Mouse (Mus musculus) CH12.LX (cell line): ENCODE measurements at regions not wholly inside any gene's neighbourhood (a gene's known extent, or its start where the extent isn't known, plus 50 kb on each side); places are given as distances from the start of the nearest gene placed in this dataset.

Source experiments
- DNase-seq: peaks from one replicate; pipeline ENCODE4 v3.0.0-alpha.2; 2013; ENCODE audit errors: extremely low read depth
- H3K27ac ChIP-seq: 2 replicates; pipeline ENCODE4 v1.5.1; 2012; ENCODE audit warnings: low read depth, mild to moderate bottlenecking, control low read depth, moderate library complexity; ENCODE audit not compliant: insufficient read depth
- H3K27me3 ChIP-seq: replicated peaks from 2 replicates; pipeline ENCODE3; 2012; ENCODE audit warnings: inconsistent platforms
- H3K36me3 ChIP-seq, 2 experiments: replicated peaks in 1 of 2; 2 replicates each; pipeline versions ENCODE3 to v1.6.1; 2012; ENCODE audit warnings: inconsistent platforms in 1 of 2, low read length in 1 of 2, mild to moderate bottlenecking in 1 of 2, mixed read lengths in 1 of 2, moderate library complexity in 1 of 2; ENCODE audit not compliant: control insufficient read depth in 1 of 2, insufficient read depth in 1 of 2
- H3K4me1 ChIP-seq, 2 experiments: 2 replicates each; pipeline ENCODE4 v1.6.1; 2012; ENCODE audit warnings: inconsistent platforms in 1 of 2, moderate library complexity in 1 of 2; ENCODE audit not compliant: insufficient read depth in 2 of 2, control insufficient read depth in 1 of 2
- H3K4me2 ChIP-seq: 2 replicates; pipeline ENCODE4 v1.6.1; 2012; ENCODE audit warnings: low read depth, mild to moderate bottlenecking, control low read depth; ENCODE audit not compliant: poor library complexity, insufficient read depth, severe bottlenecking
- H3K4me3 ChIP-seq, 3 experiments: fragments of 150-350 bp in 1 of 3; sonication (generic) in 1 of 3; replicated peaks in 1 of 3; 2 replicates each; pipeline versions ENCODE3 to v1.5.1; 2011 to 2012; ENCODE audit warnings: low read depth in 2 of 3, low read length in 2 of 3, mild to moderate bottlenecking in 2 of 3, moderate library complexity in 2 of 3, control low read depth in 1 of 3, improper control_type of control experiment in 1 of 3, inconsistent platforms in 1 of 3, mixed read lengths in 1 of 3; ENCODE audit not compliant: poor library complexity in 1 of 3
- H3K79me2 ChIP-seq: replicated peaks from 2 replicates; pipeline ENCODE4 v1.6.1; 2012; ENCODE audit warnings: mild to moderate bottlenecking, moderate library complexity; ENCODE audit not compliant: control insufficient read depth, poor library complexity, insufficient read depth, severe bottlenecking; ENCODE audit errors: extremely low read depth
- H3K9ac ChIP-seq: 2 replicates; pipeline ENCODE4 v1.6.1; 2012; ENCODE audit warnings: low read depth, mild to moderate bottlenecking, control low read depth, moderate library complexity; ENCODE audit not compliant: insufficient read depth
- H3K9me3 ChIP-seq: replicated peaks from 2 replicates; pipeline ENCODE3; 2012; ENCODE audit warnings: low read length, inconsistent platforms, mixed read lengths
- BHLHE40 ChIP-seq: IDR thresholded peaks from 2 replicates; pipeline ENCODE4 v1.6.1; 2011; ENCODE audit warnings: mild to moderate bottlenecking, low read depth, low read length, improper control_type of control experiment
- CHD1 ChIP-seq: IDR thresholded peaks from 2 replicates; pipeline ENCODE4 v1.6.1; 2012; ENCODE audit warnings: low read depth, low read length, improper control_type of control experiment, inconsistent platforms
- CTCF ChIP-seq, 2 experiments: IDR thresholded peaks in 1 of 2; conservative IDR thresholded peaks in 1 of 2; 2 replicates each; pipeline ENCODE4 v1.5.1; 2011 to 2012; ENCODE audit warnings: low read depth in 2 of 2, low read length in 2 of 2, improper control_type of control experiment in 1 of 2, inconsistent platforms in 1 of 2, mild to moderate bottlenecking in 1 of 2, moderate library complexity in 1 of 2
- E2F4 ChIP-seq: IDR thresholded peaks from 2 replicates; pipeline ENCODE4 v1.6.1; 2011; ENCODE audit warnings: low read depth, low read length, improper control_type of control experiment; ENCODE audit not compliant: insufficient replicate concordance
- GABPA ChIP-seq: IDR thresholded peaks from 2 replicates; pipeline ENCODE4 v1.6.1; 2012; ENCODE audit warnings: low read depth, low read length, improper control_type of control experiment, inconsistent platforms; ENCODE audit not compliant: insufficient replicate concordance
- HCFC1 ChIP-seq: IDR thresholded peaks from 2 replicates; pipeline ENCODE4 v1.6.1; 2012; ENCODE audit warnings: low read depth, mild to moderate bottlenecking, inconsistent platforms, low read length, improper control_type of control experiment
- JUN ChIP-seq: IDR thresholded peaks from 2 replicates; pipeline ENCODE4 v1.6.1; 2011; ENCODE audit warnings: low read depth, mild to moderate bottlenecking, low read length, improper control_type of control experiment, moderate library complexity; ENCODE audit not compliant: insufficient read depth
- MAFK ChIP-seq: IDR thresholded peaks from 2 replicates; pipeline ENCODE4 v1.6.1; 2011; ENCODE audit warnings: low read length, improper control_type of control experiment; ENCODE audit not compliant: insufficient replicate concordance
- MAX ChIP-seq: IDR thresholded peaks from 2 replicates; pipeline ENCODE4 v1.6.1; 2011; ENCODE audit warnings: low read length, improper control_type of control experiment
- MAZ ChIP-seq: IDR thresholded peaks from 2 replicates; pipeline ENCODE4 v1.6.1; 2012; ENCODE audit warnings: low read depth, mild to moderate bottlenecking, inconsistent platforms, low read length, improper control_type of control experiment, moderate library complexity
- MXI1 ChIP-seq: IDR thresholded peaks from 2 replicates; pipeline ENCODE4 v1.6.1; 2011; ENCODE audit warnings: mild to moderate bottlenecking, low read depth, low read length, improper control_type of control experiment
- MYC ChIP-seq: IDR thresholded peaks from 2 replicates; pipeline ENCODE4 v1.6.1; 2011; ENCODE audit warnings: low read depth, mild to moderate bottlenecking, improper control_type of control experiment, low read length
- NELFE ChIP-seq: IDR thresholded peaks from 2 replicates; pipeline ENCODE4 v1.6.1; 2011; ENCODE audit warnings: low read depth, low read length, improper control_type of control experiment
- NRF1 ChIP-seq: IDR thresholded peaks from 2 replicates; pipeline ENCODE4 v1.6.1; 2014; ENCODE audit warnings: low read depth, mild to moderate bottlenecking, inconsistent platforms, low read length, improper control_type of control experiment, moderate library complexity
- PAX5 ChIP-seq: IDR thresholded peaks from 2 replicates; pipeline ENCODE4 v1.6.1; 2012; ENCODE audit warnings: low read length, inconsistent platforms, mixed read lengths
- POLR2AphosphoS2 ChIP-seq: IDR thresholded peaks from 2 replicates; pipeline ENCODE4 v1.6.1; 2011; ENCODE audit warnings: low read depth, low read length, improper control_type of control experiment
- RAD21 ChIP-seq: IDR thresholded peaks from 2 replicates; pipeline ENCODE4 v1.6.1; 2011; ENCODE audit warnings: low read depth, mild to moderate bottlenecking, low read length, improper control_type of control experiment, moderate library complexity
- SIN3A ChIP-seq: IDR thresholded peaks from 2 replicates; pipeline ENCODE4 v1.6.1; 2012; ENCODE audit warnings: low read length, improper control_type of control experiment, inconsistent platforms
- SMC3 ChIP-seq: IDR thresholded peaks from 2 replicates; pipeline ENCODE4 v1.6.1; 2011; ENCODE audit warnings: low read depth, low read length, improper control_type of control experiment
- TBP ChIP-seq: conservative IDR thresholded peaks from 2 replicates; pipeline ENCODE4 v1.6.1; 2011; ENCODE audit warnings: low read depth, low read length, improper control_type of control experiment
- TCF12 ChIP-seq: IDR thresholded peaks from 2 replicates; pipeline ENCODE4 v1.6.1; 2014; ENCODE audit warnings: low read depth, mild to moderate bottlenecking, inconsistent platforms, low read length, improper control_type of control experiment
- UBTF ChIP-seq: IDR thresholded peaks from 2 replicates; pipeline ENCODE4 v1.6.1; 2012; ENCODE audit warnings: low read depth, mild to moderate bottlenecking, inconsistent platforms, low read length, improper control_type of control experiment, moderate library complexity
- USF1 ChIP-seq: IDR thresholded peaks from 2 replicates; pipeline ENCODE4 v1.6.1; 2014; ENCODE audit warnings: low read depth, mild to moderate bottlenecking, inconsistent platforms, low read length, improper control_type of control experiment
- ZC3H11A ChIP-seq: IDR thresholded peaks from 2 replicates; pipeline ENCODE4 v1.6.1; 2012; ENCODE audit warnings: low read depth, mild to moderate bottlenecking, inconsistent platforms, low read length, improper control_type of control experiment
- ZKSCAN1 ChIP-seq: IDR thresholded peaks from 2 replicates; pipeline ENCODE4 v1.6.1; 2012; ENCODE audit warnings: low read depth, inconsistent platforms, low read length, improper control_type of control experiment, borderline replicate concordance
- ZMIZ1 ChIP-seq: IDR thresholded peaks from 2 replicates; pipeline ENCODE4 v1.6.1; 2012; ENCODE audit warnings: low read depth, mild to moderate bottlenecking, inconsistent platforms, low read length, improper control_type of control experiment
- dilution Hi-C: fragments of 300-500 bp; cut with MboI; formaldehyde crosslinking; loops from 2 replicates; pipeline ENCODE4 v1.14.3; 2020; ENCODE audit warnings: low sequenced_read_pairs; ENCODE audit not compliant: extremely low pct_unique_long_range_greater_than_20kb, extremely low pct_ligation_motif_present
- in situ Hi-C: fragments of 300-500 bp; cut with MboI; formaldehyde crosslinking; loops from 3 replicates; pipeline ENCODE4 v1.14.3; 2019; ENCODE audit warnings: low sequenced_read_pairs, low pct_ligation_motif_present, low pct_unique_long_range_greater_than_20kb, mixed read lengths

DNA sequence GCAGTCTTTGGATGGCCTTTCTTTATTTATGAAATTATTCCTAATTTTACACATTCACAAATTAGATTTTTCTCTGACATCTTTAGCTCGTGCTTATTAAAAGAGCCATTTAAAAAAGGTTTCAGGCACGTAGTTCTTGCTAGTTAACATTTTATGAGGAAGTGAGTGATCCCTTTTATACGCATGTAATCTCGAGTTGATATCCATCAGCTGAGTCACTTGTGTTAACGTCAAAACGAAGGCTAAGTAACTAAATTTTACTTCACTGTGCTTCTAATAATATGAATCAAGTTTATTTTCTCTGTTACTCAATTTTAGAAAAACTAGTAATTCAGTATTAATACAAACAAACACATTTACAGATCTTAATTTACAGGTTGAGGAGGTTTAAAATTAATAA, 419.0 kb downstream of the Kcnj2 start:
- no peak for DNase-seq
- Histone ChIP-seq H3K4me2 (no peak overlapping the region), H3K27me3 (no peaks in the 10 kb centered on the region), H3K79me2 (no peaks in the 10 kb centered on the region)
- TF ChIP-seq HCFC1 (no peak), RAD21 (no peak)
- TF ChIP-seq, all 38 proteins: peak for 0
- no peak overlapping the region for H3K27ac ChIP-seq
- no peak overlapping the region for H3K4me3 ChIP-seq
- H3K9me3 ChIP-seq, result no peaks in the 10 kb centered on the region
- no peaks in the 10 kb centered on the region for H3K36me3 ChIP-seq
- no peaks in the 10 kb centered on the region for H3K4me1 ChIP-seq
- dilution Hi-C loops, result no loop called here
- in situ Hi-C loops, result no loop called here
- H3K9ac ChIP-seq, result no peak overlapping the region

DNA sequence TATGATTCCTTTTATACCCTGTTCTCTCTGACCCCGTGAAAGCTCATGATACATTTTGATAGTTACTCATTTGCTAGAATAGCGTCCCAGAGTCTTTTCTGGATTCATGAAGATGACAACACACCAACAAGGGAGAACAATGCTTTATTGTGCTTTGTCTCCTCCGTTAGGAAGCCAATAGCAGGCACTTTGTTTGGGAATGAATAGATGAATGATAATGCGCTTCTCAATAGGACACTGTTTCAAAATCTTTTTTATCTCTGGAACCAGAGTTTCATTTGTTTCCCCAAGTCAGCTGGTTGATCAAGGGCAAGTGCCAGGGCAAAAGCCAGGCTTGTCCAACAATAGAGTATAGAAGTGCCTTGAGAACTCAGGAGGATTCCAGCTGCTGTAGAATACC, 446.5 kb downstream of the Kcnj2 start:
- dilution Hi-C loops, result no loop called here
- Histone ChIP-seq H3K9ac (no peak overlapping the region), H3K9me3 (no peaks in the 10 kb centered on the region)
- TF ChIP-seq PAX5 (no peak), CHD1 (no peak), SIN3A (no peak), MXI1 (no peak), GABPA (no peak), NELFE (no peak), ZMIZ1 (no peak), ZC3H11A (no peak), MAZ (no peak), JUN (no peak), MAX (no peak), BHLHE40 (no peak), E2F4 (no peak)
- TF ChIP-seq, all 38 proteins: peak for 0
- no peak overlapping the region for H3K4me3 ChIP-seq
- H3K79me2 ChIP-seq, result no peaks in the 10 kb centered on the region
- no peak for DNase-seq
- no peaks in the 10 kb centered on the region for H3K27me3 ChIP-seq
- H3K4me2 ChIP-seq, result no peak overlapping the region
- H3K4me1 ChIP-seq, result no peaks in the 10 kb centered on the region
- no peak overlapping the region for H3K27ac ChIP-seq
- H3K36me3 ChIP-seq, result no peaks in the 10 kb centered on the region
- in situ Hi-C loops, result no loop called here

DNA sequence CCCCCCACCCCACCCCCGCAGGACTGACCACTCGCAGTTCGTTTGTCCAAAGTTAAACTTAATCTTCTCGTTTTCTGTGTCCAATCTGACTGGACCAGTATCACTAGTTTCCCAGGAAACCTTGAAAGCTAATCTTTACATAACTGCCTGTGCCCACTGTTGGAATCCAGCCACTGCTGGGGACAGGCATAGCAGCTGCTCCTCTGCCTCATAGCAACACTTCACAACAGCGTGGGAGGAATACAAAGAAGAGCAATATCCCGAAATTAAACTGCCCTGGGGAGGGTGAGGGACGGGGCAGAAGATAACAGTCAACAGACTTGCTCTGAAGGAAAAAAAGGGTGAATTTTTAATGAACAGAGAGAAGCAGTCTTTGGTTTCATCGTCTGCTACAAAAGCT, 456.8 kb downstream of the Kcnj2 start:
- no peaks in the 10 kb centered on the region for H3K79me2 ChIP-seq
- TF ChIP-seq POLR2AphosphoS2 (no peak), UBTF (no peak), JUN (no peak), MAFK (no peak), TCF12 (no peak), MAX (no peak), ZC3H11A (no peak), MYC (no peak), USF1 (no peak), RAD21 (no peak), HCFC1 (no peak), NRF1 (no peak), SMC3 (no peak), ZKSCAN1 (no peak), CTCF (conservative IDR thresholded peaks at IDR 0.05 in 1 of 2, IDR thresholded peaks at IDR 0.05 in 1 of 2; ENCODE audit: low read depth in 2 of 2, low read length in 2 of 2) (no peak), TBP (no peak)
- H3K4me2 ChIP-seq, result no peak overlapping the region
- peaks cover 0 to 22% of the 10 kb centered on the region in 2 experiments; a peak in 2 of 4 replicates for H3K4me1 ChIP-seq
- H3K27ac ChIP-seq, result no peak overlapping the region
- H3K4me3 ChIP-seq, result no peak overlapping the region
- dilution Hi-C loops, result no loop called here
- H3K9me3 ChIP-seq, result no peaks in the 10 kb centered on the region
- H3K9ac ChIP-seq, result no peak overlapping the region
- H3K36me3 ChIP-seq, result no peaks in the 10 kb centered on the region
- in situ Hi-C loops, result no loop called here
- DNase-seq, result no peak
- H3K27me3 ChIP-seq, result no peaks in the 10 kb centered on the region
